Mouse (Mus musculus): ENCODE measurements around the gene Bcl9l.
A peak's percentile ranks its signal among the peaks of the same experiment; 100 is the strongest.

GRCm38 (mm10) chr9:44454132-44454890, 28.3 kb upstream of the Bcl9l start:
- no peak for TF ChIP-seq EP300 (IDR thresholded peaks at IDR 0.05; ENCODE audit: low read depth)
- TF ChIP-seq CTCF (IDR thresholded peaks at IDR 0.05; ENCODE audit: low read depth) = peak; percentile 92
